Mouse (Mus musculus) myocyte (in vitro differentiated cells): ENCODE results near the gene Btn1a1. TPM values are rescaled to one million over a fixed set of nuclear protein-coding genes. Genes with fewer than 3 reads are reported as not detected.

Experiments
- H3K27me3 ChIP-seq: one replicate; pipeline ENCODE4 v1.6.1; 2011; ENCODE audit not compliant: control insufficient read depth, insufficient read depth, insufficient read length
- H3K36me3 ChIP-seq: one replicate; pipeline ENCODE4 v1.6.1; 2011; ENCODE audit not compliant: control insufficient read depth, insufficient read depth
- H3K4me2 ChIP-seq: one replicate; pipeline ENCODE4 v1.6.1; 2011; ENCODE audit warnings: low read depth, control low read depth
- H3K4me3 ChIP-seq: one replicate; pipeline ENCODE4 v1.5.1; 2011; ENCODE audit warnings: mild to moderate bottlenecking, control low read depth, moderate library complexity
- H3K79me2 ChIP-seq: one replicate; pipeline ENCODE4 v1.6.1; 2011; ENCODE audit not compliant: control insufficient read depth, insufficient read depth
- H3ac ChIP-seq: one replicate; pipeline ENCODE4 v1.6.1; 2011; ENCODE audit not compliant: control insufficient read depth, insufficient read length
- CEBPB ChIP-seq: IDR thresholded peaks from 2 replicates; pipeline ENCODE4 v1.6.1; 2011; ENCODE audit warnings: mild to moderate bottlenecking, moderate library complexity; ENCODE audit not compliant: poor library complexity, insufficient read depth, severe bottlenecking
- E2F4 ChIP-seq: IDR thresholded peaks from one replicate; pipeline ENCODE4 v1.6.1; 2011; ENCODE audit warnings: mild to moderate bottlenecking, control low read depth, moderate library complexity; ENCODE audit not compliant: insufficient read depth
- MAX ChIP-seq: IDR thresholded peaks from one replicate; pipeline ENCODE4 v1.6.1; 2011; ENCODE audit warnings: low read depth, mild to moderate bottlenecking, control low read depth
- MYOD1 ChIP-seq, 3 experiments: IDR thresholded peaks; one replicate each; pipeline ENCODE4 v1.6.1; 2011; ENCODE audit warnings: control low read depth in 2 of 3, low read depth in 2 of 3, mild to moderate bottlenecking in 2 of 3, moderate library complexity in 1 of 3; ENCODE audit not compliant: insufficient read length in 2 of 3, control insufficient read depth in 1 of 3
- MYOG ChIP-seq, 3 experiments: IDR thresholded peaks; one replicate each; pipeline ENCODE4 v1.6.1; 2011; ENCODE audit warnings: control low read depth in 2 of 3, low read depth in 2 of 3, mild to moderate bottlenecking in 2 of 3; ENCODE audit not compliant: insufficient read length in 2 of 3, control insufficient read depth in 1 of 3, insufficient read depth in 1 of 3
- POLR2A ChIP-seq: IDR thresholded peaks from one replicate; pipeline ENCODE4 v1.6.1; 2011; ENCODE audit warnings: low read depth, mild to moderate bottlenecking, control low read depth, moderate library complexity; ENCODE audit not compliant: insufficient read length
- POLR2AphosphoS2 ChIP-seq: IDR thresholded peaks from one replicate; pipeline ENCODE4 v1.6.1; 2011; ENCODE audit warnings: low read depth, control low read depth; ENCODE audit not compliant: insufficient read length
- REST ChIP-seq: IDR thresholded peaks from one replicate; pipeline ENCODE4 v1.6.1; 2011; ENCODE audit warnings: mild to moderate bottlenecking, control low read depth, moderate library complexity; ENCODE audit not compliant: insufficient read depth, insufficient read length
- SRF ChIP-seq: IDR thresholded peaks from one replicate; pipeline ENCODE4 v1.6.1; 2011; ENCODE audit warnings: low read depth; ENCODE audit not compliant: control insufficient read depth, insufficient read length
- TCF12 ChIP-seq: IDR thresholded peaks from one replicate; pipeline ENCODE4 v1.6.1; 2011; ENCODE audit warnings: mild to moderate bottlenecking, control low read depth; ENCODE audit not compliant: poor library complexity, insufficient read depth, severe bottlenecking
- TCF3 ChIP-seq: IDR thresholded peaks from one replicate; pipeline ENCODE4 v1.6.1; 2011; ENCODE audit warnings: low read depth, control low read depth; ENCODE audit not compliant: insufficient read length
- USF1 ChIP-seq: IDR thresholded peaks from one replicate; pipeline ENCODE4 v1.6.1; 2011; ENCODE audit warnings: low read depth, mild to moderate bottlenecking, control low read depth, moderate library complexity
- polyA plus RNA-seq: library from polyadenylated mRNA; unstranded; fragments of >200 nt; fragmentation: generic; extraction: Trizol; gene quantifications from one replicate; pipeline ENCODE4 v1.2.1, GENCODE M21; 2012; ENCODE audit warnings: missing spikeins

Gene Btn1a1
- 0.02 TPM for polyA plus RNA-seq

DNA sequence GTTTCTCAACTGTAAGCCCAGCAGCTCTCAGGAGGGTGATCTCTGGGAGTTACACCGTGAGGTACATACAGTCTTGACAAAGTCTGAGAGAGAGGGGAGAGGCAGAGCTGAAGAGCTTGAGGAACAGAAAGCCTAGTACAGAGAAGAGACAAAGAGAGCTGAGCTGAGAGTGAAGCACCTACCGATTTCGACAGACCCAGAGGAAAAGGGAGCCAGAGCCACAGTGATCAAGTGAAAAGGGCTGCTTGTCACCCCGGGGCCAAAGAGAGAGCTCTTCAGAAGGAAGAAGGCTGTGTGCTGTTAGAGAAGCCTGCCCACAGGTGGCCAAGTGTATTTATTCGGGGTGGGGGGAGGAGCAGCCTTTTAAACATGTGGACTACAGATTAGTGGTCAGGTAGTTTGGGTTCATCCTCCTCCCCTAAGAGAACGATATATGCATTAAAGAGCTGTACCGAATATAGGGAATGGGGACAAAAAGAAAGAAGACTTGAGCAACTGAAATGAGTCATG lies at the start of gene Btn1a1:
Gene Btn1a1, minus strand, starts transcription at position 302 of the 510 bp plus-strand sequence.
- TF ChIP-seq TCF12 (no peak), E2F4 (no peak), CEBPB (no peak)
- H3K27me3 ChIP-seq, result no peaks in the 10 kb centered on the region
- H3ac ChIP-seq, result no peak within 1 kb of the TSS
- peak within 1 kb of the TSS; percentile 31 for H3K4me3 ChIP-seq
- peak within 1 kb of the TSS; percentile 94 for H3K4me2 ChIP-seq
- H3K36me3 ChIP-seq, result no peaks in the 10 kb centered on the region
- H3K79me2 ChIP-seq, result no peaks in the 10 kb centered on the region

DNA sequence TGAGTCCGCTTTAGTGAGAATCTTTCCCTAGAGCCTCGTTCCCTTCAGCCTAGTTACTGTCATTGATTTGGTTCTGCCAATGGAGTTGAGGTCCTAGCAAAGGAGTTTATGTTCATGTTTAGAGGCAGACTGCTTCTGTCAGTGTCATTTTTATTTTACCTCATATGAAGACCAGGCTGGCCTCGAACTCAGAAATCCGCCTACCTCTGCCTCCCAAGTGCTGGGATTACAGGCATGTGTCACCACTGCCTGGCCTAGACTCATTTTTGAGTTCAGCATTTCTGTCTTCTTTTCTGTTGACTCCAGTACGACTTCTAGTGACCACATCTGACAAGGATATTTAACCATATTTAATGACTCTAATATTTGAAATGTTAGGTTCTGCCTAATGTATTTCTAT lies 49.6 kb upstream of the Btn1a1 start:
- Histone ChIP-seq H3ac (no peak overlapping the region), H3K36me3 (no peaks in the 10 kb centered on the region), H3K4me3 (no peak overlapping the region), H3K27me3 (no peaks in the 10 kb centered on the region), H3K4me2 (no peak overlapping the region), H3K79me2 (no peaks in the 10 kb centered on the region)
- TF ChIP-seq USF1 (no peak), SRF (no peak), POLR2AphosphoS2 (no peak), REST (no peak), CEBPB (no peak), MAX (no peak), E2F4 (no peak), POLR2A (no peak), TCF3 (no peak), TCF12 (no peak), MYOD1 (IDR thresholded peaks at IDR 0.05; ENCODE audit: control insufficient read depth in 1 of 3, insufficient read length in 2 of 3, low read depth in 2 of 3) (no peak), MYOG (IDR thresholded peaks at IDR 0.05; ENCODE audit: control insufficient read depth in 1 of 3, insufficient read depth in 1 of 3, insufficient read length in 2 of 3, low read depth in 2 of 3) (no peak)

DNA sequence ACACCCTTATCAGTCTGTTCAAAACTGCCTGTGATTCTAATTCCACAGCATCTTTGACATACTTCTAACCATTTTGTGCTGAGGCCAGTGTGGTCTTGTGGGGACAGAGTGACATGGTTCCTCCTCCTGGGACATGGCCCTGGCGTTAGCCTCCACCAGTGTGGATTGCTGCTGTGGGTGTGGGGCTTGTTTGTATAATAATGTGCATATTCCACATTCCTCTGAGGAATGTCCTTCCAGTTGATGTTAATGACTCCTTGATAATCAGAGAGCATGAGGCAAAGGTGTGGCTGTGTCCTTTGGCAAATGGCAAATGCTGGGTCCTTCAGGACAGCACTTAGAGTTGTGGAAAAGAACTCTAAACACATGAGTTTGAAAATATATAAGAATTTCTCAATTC lies 47.8 kb upstream of the Btn1a1 start:
- Histone ChIP-seq H3K4me3 (no peak overlapping the region), H3ac (no peak overlapping the region), H3K79me2 (no peaks in the 10 kb centered on the region), H3K4me2 (no peak overlapping the region), H3K27me3 (no peaks in the 10 kb centered on the region), H3K36me3 (no peaks in the 10 kb centered on the region)
- TF ChIP-seq TCF3 (no peak), REST (no peak), MAX (no peak), CEBPB (no peak), USF1 (no peak), MYOG (IDR thresholded peaks at IDR 0.05; ENCODE audit: control insufficient read depth in 1 of 3, insufficient read depth in 1 of 3, insufficient read length in 2 of 3, low read depth in 2 of 3) (no peak), POLR2AphosphoS2 (no peak), TCF12 (no peak), E2F4 (no peak), POLR2A (no peak), SRF (no peak), MYOD1 (IDR thresholded peaks at IDR 0.05; ENCODE audit: control insufficient read depth in 1 of 3, insufficient read length in 2 of 3, low read depth in 2 of 3) (no peak)

DNA sequence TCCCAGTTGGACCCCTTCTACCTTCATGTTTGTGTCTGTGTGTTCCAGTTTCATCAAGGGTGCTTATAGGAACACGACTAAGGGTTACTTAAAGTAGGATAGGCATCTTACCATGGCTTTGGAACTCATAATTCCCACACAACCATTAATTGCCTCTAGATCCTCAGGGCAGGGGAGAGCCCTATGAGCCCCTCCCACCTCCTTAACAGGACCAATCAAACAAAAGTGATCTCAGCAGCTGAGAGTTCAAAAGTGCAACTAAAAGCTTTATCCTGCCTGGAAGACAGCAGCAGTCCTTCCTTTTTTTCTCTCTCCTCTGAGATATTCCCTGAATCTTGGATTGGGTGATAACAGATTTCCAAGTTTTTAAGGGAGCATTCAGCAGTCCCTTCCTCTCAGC lies 44.4 kb upstream of the Btn1a1 start:
- Histone ChIP-seq H3K4me3 (no peak overlapping the region), H3K27me3 (no peaks in the 10 kb centered on the region), H3K36me3 (no peaks in the 10 kb centered on the region), H3ac (no peak overlapping the region), H3K79me2 (no peaks in the 10 kb centered on the region), H3K4me2 (peak overlapping the region; percentile 16)
- TF ChIP-seq MAX, result no peak
- TF ChIP-seq CEBPB, result no peak
- TF ChIP-seq POLR2AphosphoS2, result no peak
- TF ChIP-seq TCF12, result no peak
- TF ChIP-seq REST, result no peak
- TF ChIP-seq TCF3, result no peak
- no peak for TF ChIP-seq MYOG (IDR thresholded peaks at IDR 0.05; ENCODE audit: control insufficient read depth in 1 of 3, insufficient read depth in 1 of 3, insufficient read length in 2 of 3, low read depth in 2 of 3)
- TF ChIP-seq MYOD1 (IDR thresholded peaks at IDR 0.05; ENCODE audit: control insufficient read depth in 1 of 3, insufficient read length in 2 of 3, low read depth in 2 of 3), result no peak
- no peak for TF ChIP-seq USF1
- TF ChIP-seq E2F4, result no peak
- TF ChIP-seq POLR2A, result no peak
- no peak for TF ChIP-seq SRF

DNA sequence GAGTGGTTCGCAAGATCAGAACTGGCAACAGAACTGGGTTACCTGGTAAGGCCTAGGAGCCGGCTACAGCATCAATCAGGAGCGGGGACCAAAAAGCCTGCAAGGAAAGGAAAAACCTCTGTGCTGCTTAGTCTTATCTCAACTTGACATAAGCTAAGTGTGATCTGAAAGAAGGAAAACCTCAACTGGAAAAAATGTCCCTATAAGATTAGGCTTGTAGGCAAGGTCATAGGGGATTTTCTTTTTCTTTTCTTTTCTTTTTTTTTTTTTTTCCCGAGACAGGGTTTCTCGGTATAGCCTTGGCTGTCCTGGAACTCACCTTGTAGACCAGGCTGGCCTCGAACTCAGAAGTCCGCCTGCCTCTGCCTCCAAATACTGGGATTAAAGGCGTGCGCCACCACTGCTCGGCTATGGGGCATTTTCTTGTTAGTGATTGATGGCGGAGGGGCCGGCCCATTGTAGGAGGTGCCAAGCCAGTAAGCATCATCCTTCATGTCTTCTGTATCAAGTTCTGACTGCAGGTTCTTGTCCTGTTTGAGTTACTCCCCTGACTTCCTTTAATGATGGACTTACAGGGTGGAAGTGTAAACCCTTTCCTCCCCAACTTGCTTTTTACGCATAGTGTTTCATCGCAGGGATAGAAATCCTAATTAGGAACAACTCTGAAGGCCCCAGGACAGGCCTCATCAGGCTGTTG lies 41.3 kb upstream of the Btn1a1 start:
- H3K4me2 ChIP-seq, result no peak overlapping the region
- H3K36me3 ChIP-seq, result no peaks in the 10 kb centered on the region
- no peak overlapping the region for H3ac ChIP-seq
- H3K27me3 ChIP-seq, result no peaks in the 10 kb centered on the region
- TF ChIP-seq USF1 (no peak), E2F4 (no peak), POLR2A (no peak), MYOD1 (IDR thresholded peaks at IDR 0.05; ENCODE audit: control insufficient read depth in 1 of 3, insufficient read length in 2 of 3, low read depth in 2 of 3) (no peak), POLR2AphosphoS2 (no peak), TCF12 (no peak), CEBPB (no peak), MYOG (IDR thresholded peaks at IDR 0.05; ENCODE audit: control insufficient read depth in 1 of 3, insufficient read depth in 1 of 3, insufficient read length in 2 of 3, low read depth in 2 of 3) (no peak), SRF (no peak), MAX (no peak), REST (no peak), TCF3 (no peak)
- no peak overlapping the region for H3K4me3 ChIP-seq
- no peaks in the 10 kb centered on the region for H3K79me2 ChIP-seq
